ENCODE assay signal across 23 mouse cellular contexts in genomic region chr19:47166758-47167157, GRCm38 (mm10). TPM values are rescaled to one million over a fixed set of nuclear protein-coding genes. Genes with fewer than 3 reads are reported as not detected.
A peak's percentile ranks its signal among the peaks of the same experiment; 100 is the strongest.
DNase-seq lines count a peak whose midpoint lies in the region; ATAC-seq and TF ChIP-seq lines count a peak whose summit lies in the region.
"Had no signal": no experiment of that assay in that cellular context is flagged by ENCODE, and none has a peak within 500 bp of the region (broad histone marks: within the 10 kb centered on the region; RNA-seq: fewer than 3 reads in every experiment).

No protein-coding gene starts in this region.

- H3K9me3 ChIP-seq in hindbrain, embryonic 10.5 days = no peaks in the 10 kb centered on the region
- no peaks in the 10 kb centered on the region for H3K9me3 ChIP-seq in hindbrain, postnatal 0 days (ENCODE audit: low read length)
- 0 out of 2 replicates have a peak, but pooled peaks cover 3% of the 10 kb centered on the region for H3K9me3 ChIP-seq in midbrain, embryonic 10.5 days (replicated peaks)
- H3K9me3 ChIP-seq in midbrain, embryonic 14.5 days (ENCODE audit: control insufficient read depth, low read length) = no peaks in the 10 kb centered on the region
- H3K9me3 ChIP-seq: embryonic facial prominence, embryonic 10.5 days; heart, embryonic 13.5 days; hindbrain, embryonic 12.5 days had no signal

- WGBS in hindbrain, embryonic 10.5 days = 21% methylated on average over 3 of the region's 3 CpGs
- WGBS in hindbrain, postnatal 0 days = 16% methylated on average over 3 of the region's 3 CpGs
- WGBS in midbrain, embryonic 10.5 days = 13% methylated on average over 3 of the region's 3 CpGs
- WGBS in midbrain, embryonic 14.5 days = 9% methylated on average over 3 of the region's 3 CpGs

- no peaks in the 10 kb centered on the region; the same call in 1 of the 2 replicates for H3K27me3 ChIP-seq in hindbrain, embryonic 10.5 days (ENCODE audit: insufficient read depth, poor library complexity, severe bottlenecking)
- no peaks in the 10 kb centered on the region for H3K27me3 ChIP-seq in hindbrain, postnatal 0 days (ENCODE audit: insufficient read depth, low read length)
- no peaks in the 10 kb centered on the region for H3K27me3 ChIP-seq in midbrain, embryonic 10.5 days (ENCODE audit: low read depth, poor library complexity, severe bottlenecking)
- H3K27me3 ChIP-seq in midbrain, embryonic 14.5 days (ENCODE audit: control insufficient read depth, insufficient read depth, low read length) = no peaks in the 10 kb centered on the region
- H3K27me3 ChIP-seq: hindbrain, embryonic 12.5 days had no signal

- H3K9ac ChIP-seq in hindbrain, postnatal 0 days (replicated peaks; ENCODE audit: low read length) = no peak overlapping the region
- no peak overlapping the region for H3K9ac ChIP-seq in midbrain, embryonic 14.5 days (replicated peaks; ENCODE audit: low read length)
- H3K9ac ChIP-seq: heart, embryonic 13.5 days; hindbrain, embryonic 12.5 days had no signal

- peaks cover 24% of the 10 kb centered on the region for H3K4me1 ChIP-seq in hindbrain, embryonic 10.5 days (replicated peaks)
- H3K4me1 ChIP-seq in hindbrain, postnatal 0 days (ENCODE audit: insufficient read depth, low read length) = no peaks in the 10 kb centered on the region
- peaks cover 30% of the 10 kb centered on the region for H3K4me1 ChIP-seq in midbrain, embryonic 10.5 days
- H3K4me1 ChIP-seq in midbrain, embryonic 14.5 days (ENCODE audit: control insufficient read depth, insufficient read depth, low read length) = no peaks in the 10 kb centered on the region

- TF ChIP-seq CTCF in hindbrain, postnatal 0 days (IDR thresholded peaks at IDR 0.05; ENCODE audit: low read depth) = no peak

- H3K4me2 ChIP-seq in hindbrain, postnatal 0 days (ENCODE audit: low read depth, low read length) = no peak overlapping the region
- no peak overlapping the region for H3K4me2 ChIP-seq in midbrain, embryonic 14.5 days (ENCODE audit: low read length)
- H3K4me2 ChIP-seq: heart, embryonic 13.5 days; hindbrain, embryonic 12.5 days had no signal

- no peak for ATAC-seq in hindbrain, postnatal 0 days
- ATAC-seq in midbrain, embryonic 14.5 days (ENCODE audit: low FRiP score, low TSS enrichment) = no peak
- ATAC-seq: forebrain, embryonic 14.5 days; hindbrain, embryonic 16.5 days had no signal

- peak; percentile 42 for DNase-seq in hindbrain, embryonic 10.5 days (ENCODE audit: low spot score)
- DNase-seq in hindbrain, postnatal 0 days (ENCODE audit: low spot score) = no peak
- DNase-seq in midbrain, embryonic 10.5 days (ENCODE audit: low spot score) = peak; percentile 68
- no peak for DNase-seq in midbrain, embryonic 14.5 days
- peak; percentile 42 for DNase-seq in embryo, embryonic 9.5 days (ENCODE audit: extremely low spot score)
- DNase-seq in thymus, postnatal 14 days = no peak
- DNase-seq: adrenal gland, adult 2 months; adrenal gland, postnatal 25 days; cerebellum, adult 18-20 months; cerebellum, postnatal 10 days; gastrocnemius, postnatal 36 days; heart, adult 11 months; heart, postnatal 36 days had no signal

- no peaks in the 10 kb centered on the region for H3K36me3 ChIP-seq in hindbrain, embryonic 10.5 days
- H3K36me3 ChIP-seq in hindbrain, postnatal 0 days (ENCODE audit: insufficient read depth, low read length) = no peaks in the 10 kb centered on the region
- H3K36me3 ChIP-seq in midbrain, embryonic 10.5 days = no peaks in the 10 kb centered on the region
- no peaks in the 10 kb centered on the region for H3K36me3 ChIP-seq in midbrain, embryonic 14.5 days (ENCODE audit: control insufficient read depth, insufficient read depth, low read length)
- H3K36me3 ChIP-seq: embryonic facial prominence, embryonic 10.5 days; heart, embryonic 13.5 days; hindbrain, embryonic 12.5 days had no signal

- peak overlapping the region; percentile 74; the same call in 1 of the 2 replicates for H3K27ac ChIP-seq in hindbrain, embryonic 10.5 days
- no peak overlapping the region for H3K27ac ChIP-seq in hindbrain, postnatal 0 days
- H3K27ac ChIP-seq in midbrain, embryonic 10.5 days (replicated peaks) = peak overlapping the region; percentile 75
- no peak overlapping the region for H3K27ac ChIP-seq in midbrain, embryonic 14.5 days (replicated peaks; ENCODE audit: low read depth, low read length)
- H3K27ac ChIP-seq: embryonic facial prominence, embryonic 10.5 days; heart, embryonic 13.5 days; hindbrain, embryonic 12.5 days had no signal

- no peak overlapping the region for H3K4me3 ChIP-seq in hindbrain, embryonic 10.5 days
- no peak overlapping the region for H3K4me3 ChIP-seq in hindbrain, postnatal 0 days (ENCODE audit: low read length)
- H3K4me3 ChIP-seq in midbrain, embryonic 10.5 days = no peak overlapping the region
- no peak overlapping the region for H3K4me3 ChIP-seq in midbrain, embryonic 14.5 days (replicated peaks; ENCODE audit: low read depth, low read length)
- H3K4me3 ChIP-seq: embryonic facial prominence, embryonic 10.5 days; heart, embryonic 13.5 days; hindbrain, embryonic 12.5 days had no signal

RNA-seq across cellular contexts. Expression of gene Calhm3, which starts 9.2 kb away (rescaled TPM):
- polyA plus RNA-seq in hindbrain, embryonic 10.5 days (2016; fragmentation: Nextera tagmentation; extraction: Ambion mirVana) = not detected in 2 replicates
- not detected in 2 replicates for total RNA-seq in hindbrain, postnatal 0 days (2014; rRNA removed)
- not detected in 2 replicates for polyA plus RNA-seq in hindbrain, postnatal 0 days (2015; fragmentation: Nextera tagmentation; extraction: Ambion mirVana)
- not detected in 2 replicates for polyA plus RNA-seq in midbrain, embryonic 10.5 days (2016; fragmentation: Nextera tagmentation; extraction: Ambion mirVana)
- polyA plus RNA-seq in midbrain, embryonic 14.5 days (2014; fragmentation: Nextera tagmentation; extraction: Ambion mirVana) = not detected in 2 replicates
- total RNA-seq: adrenal gland, adult 2 months; adrenal gland, postnatal 25 days; CH12.LX; gastrocnemius, adult 8-10 months; gastrocnemius, postnatal 36 days; heart, postnatal 36 days had no signal
- polyA plus RNA-seq: adrenal gland, adult 2 months; embryonic facial prominence, embryonic 10.5 days; embryonic facial prominence, embryonic 14.5 days; forebrain, embryonic 14.5 days; heart, embryonic 13.5 days; heart, postnatal 0 days; hindbrain, embryonic 12.5 days; hindbrain, embryonic 16.5 days had no signal

RNA-seq across cellular contexts. Expression of gene Neurl1a, which starts 11.9 kb away (rescaled TPM):
- polyA plus RNA-seq in hindbrain, embryonic 10.5 days (2016; fragmentation: Nextera tagmentation; extraction: Ambion mirVana) = 5.7 and 5.9 TPM in 2 replicates
- 95.4 and 114 TPM in 2 replicates for total RNA-seq in hindbrain, postnatal 0 days (2014; rRNA removed)
- 16.2 and 16.9 TPM in 2 replicates for polyA plus RNA-seq in hindbrain, postnatal 0 days (2015; fragmentation: Nextera tagmentation; extraction: Ambion mirVana)
- 4.4 and 5.0 TPM in 2 replicates for polyA plus RNA-seq in midbrain, embryonic 10.5 days (2016; fragmentation: Nextera tagmentation; extraction: Ambion mirVana)
- polyA plus RNA-seq in midbrain, embryonic 14.5 days (2014; fragmentation: Nextera tagmentation; extraction: Ambion mirVana) = 9.6 and 11.4 TPM in 2 replicates

RNA-seq across cellular contexts. Expression of gene Calhm1, which starts 22.7 kb away (rescaled TPM):
- not detected in 2 replicates for polyA plus RNA-seq in hindbrain, embryonic 10.5 days (2016; fragmentation: Nextera tagmentation; extraction: Ambion mirVana)
- total RNA-seq in hindbrain, postnatal 0 days (2014; rRNA removed) = not detected in 2 replicates
- polyA plus RNA-seq in hindbrain, postnatal 0 days (2015; fragmentation: Nextera tagmentation; extraction: Ambion mirVana) = not detected in 2 replicates
- not detected in 2 replicates for polyA plus RNA-seq in midbrain, embryonic 10.5 days (2016; fragmentation: Nextera tagmentation; extraction: Ambion mirVana)
- polyA plus RNA-seq in midbrain, embryonic 14.5 days (2014; fragmentation: Nextera tagmentation; extraction: Ambion mirVana) = not detected in 2 replicates
- total RNA-seq: adrenal gland, adult 2 months; adrenal gland, postnatal 25 days; CH12.LX; ES-E14; gastrocnemius, adult 8-10 months; gastrocnemius, postnatal 36 days; heart, postnatal 36 days had no signal
- polyA plus RNA-seq: adrenal gland, adult 2 months; embryonic facial prominence, embryonic 10.5 days; embryonic facial prominence, embryonic 14.5 days; forebrain, embryonic 14.5 days; heart, embryonic 13.5 days; heart, postnatal 0 days; hindbrain, embryonic 12.5 days; hindbrain, embryonic 16.5 days had no signal

RNA-seq across cellular contexts. Expression of gene Calhm2, which starts 28.7 kb away (rescaled TPM):
- 1.8 and 1.9 TPM in 2 replicates for polyA plus RNA-seq in hindbrain, embryonic 10.5 days (2016; fragmentation: Nextera tagmentation; extraction: Ambion mirVana)
- 0.86 and 3.1 TPM in 2 replicates for total RNA-seq in hindbrain, postnatal 0 days (2014; rRNA removed)
- polyA plus RNA-seq in hindbrain, postnatal 0 days (2015; fragmentation: Nextera tagmentation; extraction: Ambion mirVana) = 0.85 and 1.0 TPM in 2 replicates
- 1.7 and 1.8 TPM in 2 replicates for polyA plus RNA-seq in midbrain, embryonic 10.5 days (2016; fragmentation: Nextera tagmentation; extraction: Ambion mirVana)
- 0.45 and 0.49 TPM in 2 replicates for polyA plus RNA-seq in midbrain, embryonic 14.5 days (2014; fragmentation: Nextera tagmentation; extraction: Ambion mirVana)

Comparison
In these comparisons a context has a peak if more than half of its experiments do, and no peak if none do; other contexts are left out.
1. DNase-seq: peak in hindbrain, embryonic 10.5 days (single experiment), midbrain, embryonic 10.5 days (single experiment) and embryo, embryonic 9.5 days (single experiment); none in hindbrain, postnatal 0 days (single experiment), midbrain, embryonic 14.5 days (single experiment) and thymus, postnatal 14 days (single experiment).
2. H3K27ac ChIP-seq: peak in hindbrain, embryonic 10.5 days (single experiment) and midbrain, embryonic 10.5 days (single experiment); none in hindbrain, postnatal 0 days (single experiment) and midbrain, embryonic 14.5 days (single experiment).